Mouse (Mus musculus): ENCODE measurements around the gene Scgb1a1.

- TF ChIP-seq RAD21 (IDR thresholded peaks at IDR 0.05; ENCODE audit: low read depth, low read length) (no peak), CTCF (IDR thresholded peaks at IDR 0.05 in 2 of 3, conservative IDR thresholded peaks at IDR 0.05 in 1 of 3; ENCODE audit: control insufficient read depth in 1 of 3, insufficient read depth in 1 of 3, low read depth in 2 of 3, low read length in 3 of 3, poor library complexity in 1 of 3, severe bottlenecking in 1 of 3) (no peak), NELFE (IDR thresholded peaks at IDR 0.05; ENCODE audit: low read depth, low read length) (no peak), GABPA (IDR thresholded peaks at IDR 0.05; ENCODE audit: low read depth, low read length) (no peak), EP300 (IDR thresholded peaks at IDR 0.05; ENCODE audit: low read depth in 1 of 2, low read length in 2 of 2) (no peak), KAT2A (conservative IDR thresholded peaks at IDR 0.05; ENCODE audit: low read depth, low read length) (no peak), E2F4 (IDR thresholded peaks at IDR 0.05; ENCODE audit: borderline replicate concordance, low read depth, low read length) (no peak), USF1 (IDR thresholded peaks at IDR 0.05; ENCODE audit: low read depth, low read length) (no peak)
These were observed 3.0 kb upstream of the Scgb1a1 start for GRCm38 (mm10) chr19:9090709-9091108.

Data from MEL (cell line).